ENCODE assay signal across 12 mouse cellular contexts in the genomic region with DNA sequence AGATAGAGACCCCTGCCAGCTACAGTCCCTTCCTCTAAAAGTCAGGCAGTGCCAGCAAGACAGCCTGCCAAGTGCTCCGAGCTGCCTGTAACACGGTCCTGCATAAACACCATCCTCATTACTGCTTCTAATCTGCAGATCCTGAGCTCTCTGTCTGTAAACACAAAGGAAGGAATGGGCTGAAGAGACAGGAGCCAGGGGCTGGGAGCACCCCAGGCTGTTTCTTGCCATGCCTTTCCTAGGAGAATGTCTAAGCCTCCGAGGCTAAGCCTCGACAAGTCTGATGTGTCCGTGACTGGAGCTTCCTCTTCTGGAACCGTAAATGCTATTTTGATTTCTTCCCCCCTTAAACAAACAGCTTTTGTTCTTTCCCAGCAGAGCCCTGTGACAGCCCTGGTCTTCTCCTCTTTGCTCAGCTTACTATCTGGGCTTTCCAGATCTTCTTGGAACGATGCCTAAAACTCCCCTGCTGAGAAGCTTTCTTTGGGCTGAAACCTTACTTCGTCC. TPM values are rescaled to one million over a fixed set of nuclear protein-coding genes. Genes with fewer than 3 reads are reported as not detected.
A peak's percentile ranks its signal among the peaks of the same experiment; 100 is the strongest.
DNase-seq lines count a peak whose midpoint lies in the region; ATAC-seq and TF ChIP-seq lines count a peak whose summit lies in the region.
"Had no signal": no experiment of that assay in that cellular context is flagged by ENCODE, and none has a peak within 500 bp of the region (broad histone marks: within the 10 kb centered on the region; RNA-seq: fewer than 3 reads in every experiment).

No protein-coding gene starts in this region.

- H3K27me3 ChIP-seq in intestine, embryonic 14.5 days (replicated peaks; ENCODE audit: control insufficient read depth, insufficient read depth, low read length) = no peaks in the 10 kb centered on the region
- H3K27me3 ChIP-seq in intestine, postnatal 0 days (replicated peaks; ENCODE audit: control insufficient read depth, insufficient read depth, low read length) = no peaks in the 10 kb centered on the region
- no peaks in the 10 kb centered on the region for H3K27me3 ChIP-seq in embryonic facial prominence, embryonic 12.5 days
- no peaks in the 10 kb centered on the region for H3K27me3 ChIP-seq in midbrain, embryonic 10.5 days (ENCODE audit: low read depth, poor library complexity, severe bottlenecking)

- H3K36me3 ChIP-seq in intestine, embryonic 14.5 days (ENCODE audit: control insufficient read depth, insufficient read depth, low read length) = no peaks in the 10 kb centered on the region
- H3K36me3 ChIP-seq in intestine, postnatal 0 days (ENCODE audit: control insufficient read depth, insufficient read depth) = no peaks in the 10 kb centered on the region
- no peaks in the 10 kb centered on the region for H3K36me3 ChIP-seq in embryonic facial prominence, embryonic 12.5 days
- no peaks in the 10 kb centered on the region for H3K36me3 ChIP-seq in midbrain, embryonic 10.5 days

- H3K27ac ChIP-seq in intestine, embryonic 14.5 days (ENCODE audit: low read depth) = peak overlapping the region; percentile 54; the same call in 1 of the 2 replicates
- no peak overlapping the region for H3K27ac ChIP-seq in intestine, postnatal 0 days (ENCODE audit: low read depth, low read length)
- H3K27ac ChIP-seq in embryonic facial prominence, embryonic 12.5 days = peak overlapping the region; percentile 59; the same call in 1 of the 2 replicates
- peak overlapping the region; percentile 69 for H3K27ac ChIP-seq in midbrain, embryonic 10.5 days (replicated peaks)

- no peaks in the 10 kb centered on the region for H3K9me3 ChIP-seq in intestine, embryonic 14.5 days (ENCODE audit: control insufficient read depth, low read length)
- H3K9me3 ChIP-seq in intestine, postnatal 0 days (ENCODE audit: control insufficient read depth) = no peaks in the 10 kb centered on the region
- no peaks in the 10 kb centered on the region for H3K9me3 ChIP-seq in embryonic facial prominence, embryonic 12.5 days
- no peaks in the 10 kb centered on the region for H3K9me3 ChIP-seq in midbrain, embryonic 10.5 days (replicated peaks)

- no peak overlapping the region for H3K9ac ChIP-seq in intestine, embryonic 14.5 days (ENCODE audit: low read length)
- H3K9ac ChIP-seq in intestine, postnatal 0 days (ENCODE audit: low read depth, low read length) = no peak overlapping the region
- no peak overlapping the region for H3K9ac ChIP-seq in embryonic facial prominence, embryonic 12.5 days

- ATAC-seq in intestine, embryonic 14.5 days (replicated peaks; ENCODE audit: low FRiP score, low TSS enrichment, low read depth) = no peak
- ATAC-seq in intestine, postnatal 0 days = no peak
- no peak for ATAC-seq in embryonic facial prominence, embryonic 12.5 days (ENCODE audit: insufficient number of reproducible peaks, insufficient read depth, low FRiP score, low TSS enrichment)

- WGBS in intestine, embryonic 14.5 days = 13% methylated on average over 8 of the region's 8 CpGs
- WGBS in intestine, postnatal 0 days = 24% methylated on average over 8 of the region's 8 CpGs
- WGBS in embryonic facial prominence, embryonic 12.5 days = 14% methylated on average over 8 of the region's 8 CpGs
- 30% methylated on average over 8 of the region's 8 CpGs for WGBS in midbrain, embryonic 10.5 days

- no peak for DNase-seq in intestine, embryonic 14.5 days (ENCODE audit: low spot score)
- peak; percentile 16 for DNase-seq in MN1 (ENCODE audit: low spot score)
- peak; percentile 17 for DNase-seq in midbrain, embryonic 10.5 days (ENCODE audit: low spot score)
- DNase-seq in spleen, postnatal 36 days (ENCODE audit: low spot score in 2 of 2) = no peak
- no peak for DNase-seq in gastrocnemius, postnatal 36 days
- DNase-seq in adrenal gland, postnatal 14 days = no peak
- DNase-seq: embryo, embryonic 11 days; right cerebral cortex, postnatal 14 days; thymus, postnatal 4 days had no signal

- H3K4me3 ChIP-seq in intestine, embryonic 14.5 days (ENCODE audit: low read depth, low read length) = no peak overlapping the region
- no peak overlapping the region for H3K4me3 ChIP-seq in intestine, postnatal 0 days (ENCODE audit: low read depth, low read length)
- H3K4me3 ChIP-seq in embryonic facial prominence, embryonic 12.5 days = no peak overlapping the region
- H3K4me3 ChIP-seq in midbrain, embryonic 10.5 days = no peak overlapping the region
- H3K4me3 ChIP-seq: megakaryocyte, embryonic 14.5 days had no signal

- no peak for TF ChIP-seq CTCF in intestine, postnatal 0 days (IDR thresholded peaks at IDR 0.05; ENCODE audit: low read depth)

- intact Hi-C loops in gastrocnemius, postnatal 36 days (cut with DNase I) = no loop called here

- no peak overlapping the region for H3K4me2 ChIP-seq in intestine, embryonic 14.5 days (ENCODE audit: low read length)
- H3K4me2 ChIP-seq in intestine, postnatal 0 days (replicated peaks; ENCODE audit: low read depth) = no peak overlapping the region
- H3K4me2 ChIP-seq in embryonic facial prominence, embryonic 12.5 days (replicated peaks) = no peak overlapping the region

- H3K4me1 ChIP-seq in intestine, embryonic 14.5 days (replicated peaks; ENCODE audit: control insufficient read depth, insufficient read depth, low read length) = peaks cover 15% of the 10 kb centered on the region
- no peaks in the 10 kb centered on the region for H3K4me1 ChIP-seq in intestine, postnatal 0 days (replicated peaks; ENCODE audit: control insufficient read depth, insufficient read depth, low read length)
- H3K4me1 ChIP-seq in embryonic facial prominence, embryonic 12.5 days = peaks cover 24% of the 10 kb centered on the region
- H3K4me1 ChIP-seq in midbrain, embryonic 10.5 days = peaks cover 37% of the 10 kb centered on the region

RNA-seq across cellular contexts. Expression of a gene that starts 24.7 kb away (rescaled TPM):
- 10.2 and 11.0 TPM in 2 replicates for polyA plus RNA-seq in intestine, embryonic 14.5 days (2014; fragmentation: Nextera tagmentation; extraction: Ambion mirVana)
- polyA plus RNA-seq in intestine, postnatal 0 days (2015; fragmentation: Nextera tagmentation; extraction: Ambion mirVana) = 10.3 TPM in 2 replicates
- polyA plus RNA-seq in embryonic facial prominence, embryonic 12.5 days (2016; fragmentation: Nextera tagmentation; extraction: Ambion mirVana) = 5.7 and 5.9 TPM in 2 replicates
- polyA plus RNA-seq in midbrain, embryonic 10.5 days (2016; fragmentation: Nextera tagmentation; extraction: Ambion mirVana) = 3.6 and 4.4 TPM in 2 replicates
- 1 to 10 TPM; 4.7 to 5.9 TPM for total RNA-seq in gastrocnemius, postnatal 36 days (2021)
- 20.6 and 23.0 TPM in 2 replicates for total RNA-seq in adrenal gland, postnatal 14 days (2021)

RNA-seq across cellular contexts. Expression of a gene that starts 49.0 kb away (rescaled TPM):
- 7.3 and 8.2 TPM in 2 replicates for polyA plus RNA-seq in intestine, embryonic 14.5 days (2014; fragmentation: Nextera tagmentation; extraction: Ambion mirVana)
- polyA plus RNA-seq in intestine, postnatal 0 days (2015; fragmentation: Nextera tagmentation; extraction: Ambion mirVana) = 62.7 and 74.2 TPM in 2 replicates
- polyA plus RNA-seq in embryonic facial prominence, embryonic 12.5 days (2016; fragmentation: Nextera tagmentation; extraction: Ambion mirVana) = 3.4 and 4.6 TPM in 2 replicates
- polyA plus RNA-seq in midbrain, embryonic 10.5 days (2016; fragmentation: Nextera tagmentation; extraction: Ambion mirVana) = 3.4 and 4.4 TPM in 2 replicates
- 10 to 100 TPM; 66.8 to 73.0 TPM for total RNA-seq in gastrocnemius, postnatal 36 days (2021)
- 77.7 and 81.5 TPM in 2 replicates for total RNA-seq in adrenal gland, postnatal 14 days (2021)

Comparison
In these comparisons a context has a peak if more than half of its experiments do, and no peak if none do; other contexts are left out.
1. DNase-seq: peak in MN1 (single experiment) and midbrain, embryonic 10.5 days (single experiment); none in intestine, embryonic 14.5 days (single experiment), spleen, postnatal 36 days (0 of 2), gastrocnemius, postnatal 36 days (0 of 2) and adrenal gland, postnatal 14 days (single experiment).